Mouse (Mus musculus) forebrain, embryonic 16.5 days (tissue): ENCODE data around the gene Gm45208. TPM values are rescaled to one million over a fixed set of nuclear protein-coding genes. Genes with fewer than 3 reads are reported as not detected.

Experiments
- ATAC-seq: fragments of 200-750 bp; cut with Nextera tagmentation; 2 replicates; pipeline ENCODE4 v1.8.0; 2017; ENCODE audit warnings: mild to moderate bottlenecking, moderate library complexity
- H3K27ac ChIP-seq: fragments of 300-500 bp; sonication (generic); 2 replicates; pipeline ENCODE4 v1.5.1; 2014; ENCODE audit warnings: low read length, control low read depth
- H3K27me3 ChIP-seq: fragments of 300-500 bp; sonication (generic); replicated peaks from 2 replicates; pipeline ENCODE4 v1.6.1; 2014; ENCODE audit warnings: low read length; ENCODE audit not compliant: control insufficient read depth, insufficient read depth
- H3K36me3 ChIP-seq: fragments of 300-500 bp; sonication (generic); 2 replicates; pipeline ENCODE4 v1.6.1; 2014; ENCODE audit not compliant: control insufficient read depth, insufficient read depth
- H3K4me1 ChIP-seq: fragments of 300-500 bp; sonication (generic); replicated peaks from 2 replicates; pipeline ENCODE4 v1.6.1; 2014; ENCODE audit warnings: low read length; ENCODE audit not compliant: control insufficient read depth, insufficient read depth
- H3K4me2 ChIP-seq: fragments of 300-500 bp; sonication (generic); 2 replicates; pipeline ENCODE4 v1.6.1; 2014; ENCODE audit warnings: mild to moderate bottlenecking, low read length, control low read depth
- H3K4me3 ChIP-seq: fragments of 300-500 bp; sonication (generic); replicated peaks from 2 replicates; pipeline ENCODE4 v1.5.1; 2014; ENCODE audit warnings: mild to moderate bottlenecking, low read length, control low read depth
- H3K9ac ChIP-seq: fragments of 300-500 bp; sonication (generic); replicated peaks from 2 replicates; pipeline ENCODE4 v1.6.1; 2014; ENCODE audit warnings: low read depth, low read length, control low read depth
- H3K9me3 ChIP-seq: fragments of 300-500 bp; sonication (generic); 2 replicates; pipeline ENCODE4 v1.6.1; 2016; ENCODE audit warnings: low read length; ENCODE audit not compliant: control insufficient read depth
- WGBS: fragments of 180-500 bp; shearing (Covaris S2); extraction: QIAGEN DNeasy Blood & Tissue Kit; methylation state at CpG from one replicate; pipeline ENCODE4 v1.1.7; 2014; 5-methylcytosine and 5-hydroxymethylcytosine counted together
- polyA plus RNA-seq: library from polyadenylated mRNA; unstranded; fragments of >200 nt; fragmentation: Nextera tagmentation; extraction: Ambion mirVana; gene quantifications from 2 replicates; pipeline ENCODE4 v1.2.1, GENCODE M21; 2015

Gene Gm45208
- polyA plus RNA-seq, 1 experiment from 2014 or later: 0.71 TPM

DNA sequence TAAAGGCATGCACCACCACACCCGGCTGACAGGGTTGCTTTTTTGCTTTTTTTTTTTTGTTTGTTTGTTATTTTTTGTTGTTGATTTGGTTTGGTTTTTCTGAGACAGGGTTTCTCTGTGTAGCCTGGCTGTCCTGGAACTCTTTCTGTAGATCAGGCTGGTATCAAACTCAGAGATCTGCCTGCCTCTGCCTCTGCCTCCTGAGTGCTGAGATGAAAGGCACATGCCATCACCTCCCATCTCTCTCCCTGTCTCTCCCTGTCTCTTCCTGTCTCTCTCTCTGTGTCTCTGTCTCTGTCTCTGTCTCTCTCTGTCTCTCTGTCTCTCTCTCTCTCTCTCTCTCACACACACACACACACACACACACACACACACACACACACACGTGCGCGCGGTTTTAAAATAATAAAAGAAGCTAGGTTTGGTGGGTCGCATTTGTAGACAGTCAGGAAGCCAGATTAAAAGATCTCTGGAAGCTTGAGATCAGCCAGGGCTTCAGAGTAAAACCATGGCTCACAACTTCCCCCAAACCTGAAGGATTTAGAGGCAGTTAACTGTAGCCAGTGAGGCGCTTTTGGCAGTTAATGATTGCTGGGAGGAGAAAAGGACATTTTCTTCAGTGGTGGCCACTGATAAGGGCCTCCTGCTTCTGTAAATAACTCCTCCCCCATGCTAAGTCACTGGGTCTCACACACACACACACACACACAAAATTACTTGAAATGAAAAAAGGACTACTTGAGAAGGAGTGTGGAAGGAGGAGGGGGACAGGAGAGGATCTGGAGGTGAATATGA is 56.6 kb downstream of the Gm45208 start:
- no peak overlapping the region for H3K4me3 ChIP-seq
- no peaks in the 10 kb centered on the region for H3K9me3 ChIP-seq
- ATAC-seq: no peak
- H3K27ac ChIP-seq: no peak overlapping the region
- peaks cover 2% of the 10 kb centered on the region; the same call in 1 of the 2 replicates for H3K36me3 ChIP-seq
- no peak overlapping the region for H3K4me2 ChIP-seq
- H3K9ac ChIP-seq: no peak overlapping the region
- no peaks in the 10 kb centered on the region for H3K27me3 ChIP-seq
- 69% methylated on average over 7 of the region's 7 CpGs for WGBS
- H3K4me1 ChIP-seq: no peaks in the 10 kb centered on the region

DNA sequence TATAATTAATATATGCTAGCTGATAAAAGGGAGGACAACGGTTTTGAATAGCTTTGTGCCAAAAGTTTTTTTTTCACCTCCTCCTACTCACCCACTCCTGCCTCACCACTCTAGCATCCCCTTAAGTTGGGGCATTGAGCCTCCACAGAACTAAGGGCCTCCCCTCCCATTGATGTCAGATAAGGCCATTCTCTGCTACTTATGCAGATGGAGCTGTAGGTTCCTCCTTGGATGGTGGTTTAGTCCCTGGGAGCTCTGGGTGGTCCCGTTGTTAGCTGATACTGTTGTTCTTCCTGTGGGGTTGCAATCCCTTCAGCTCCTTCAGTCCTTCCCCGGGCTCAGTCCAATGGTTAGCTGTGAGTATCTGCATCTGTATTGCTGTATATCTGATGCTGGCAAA is 57.2 kb downstream of the Gm45208 start:
- H3K27ac ChIP-seq: no peak overlapping the region
- H3K9ac ChIP-seq: no peak overlapping the region
- no peak overlapping the region for H3K4me3 ChIP-seq
- no peak overlapping the region for H3K4me2 ChIP-seq
- peaks cover 2% of the 10 kb centered on the region; the same call in 1 of the 2 replicates for H3K36me3 ChIP-seq
- ATAC-seq: no peak
- H3K9me3 ChIP-seq: no peaks in the 10 kb centered on the region
- WGBS: 23% methylated on average over 3 of the region's 3 CpGs
- H3K4me1 ChIP-seq: no peaks in the 10 kb centered on the region
- H3K27me3 ChIP-seq: no peaks in the 10 kb centered on the region

Other genes starting within 250 kb of the Gm45208 start
- gene Foxp3, start 148.6 kb upstream of the Gm45208 start, polyA plus RNA-seq: 0.11 and 0.16 TPM in 2 replicates
- 4.1 and 4.6 TPM in 2 replicates for gene Ppp1r3f, start 148.0 kb upstream of the Gm45208 start, polyA plus RNA-seq
- gene Ccdc22, start 116.7 kb upstream of the Gm45208 start, polyA plus RNA-seq: 40.5 and 43.9 TPM in 2 replicates
- 0.06 and 0.16 TPM in 2 replicates for gene Cacna1f, start 115.2 kb upstream of the Gm45208 start, polyA plus RNA-seq
- gene Syp, start 83.8 kb upstream of the Gm45208 start, polyA plus RNA-seq: 120 and 161 TPM in 2 replicates
- 1.5 and 1.6 TPM in 2 replicates for gene Prickle3, start 65.0 kb upstream of the Gm45208 start, polyA plus RNA-seq
- 35.1 and 41.7 TPM in 2 replicates for gene Plp2, start 50.9 kb upstream of the Gm45208 start, polyA plus RNA-seq
- gene Magix, start 41.0 kb upstream of the Gm45208 start, polyA plus RNA-seq: 0.19 and 0.61 TPM in 2 replicates
- 53.2 and 53.5 TPM in 2 replicates for gene Gpkow, start 25.1 kb upstream of the Gm45208 start, polyA plus RNA-seq
- gene Wdr45, start 7.9 kb upstream of the Gm45208 start, polyA plus RNA-seq: 36.7 and 40.5 TPM in 2 replicates
- gene Praf2, start 6.2 kb downstream of the Gm45208 start, polyA plus RNA-seq: 112 and 119 TPM in 2 replicates
- 50.0 and 64.2 TPM in 2 replicates for gene Ccdc120, start 28.7 kb downstream of the Gm45208 start, polyA plus RNA-seq
- gene Tfe3, start 40.3 kb downstream of the Gm45208 start, polyA plus RNA-seq: 20.4 and 21.9 TPM in 2 replicates
- 72.6 and 81.9 TPM in 2 replicates for gene Gripap1, start 67.5 kb downstream of the Gm45208 start, polyA plus RNA-seq
- 2.8 and 4.0 TPM in 2 replicates for gene Kcnd1, start 100.0 kb downstream of the Gm45208 start, polyA plus RNA-seq
- gene Otud5, start 119.1 kb downstream of the Gm45208 start, polyA plus RNA-seq: 49.9 and 54.1 TPM in 2 replicates
- gene Pim2, start 156.0 kb downstream of the Gm45208 start, polyA plus RNA-seq: 16.9 and 22.4 TPM in 2 replicates
- 39.4 and 46.0 TPM in 2 replicates for gene Slc35a2, start 161.8 kb downstream of the Gm45208 start, polyA plus RNA-seq
- gene Pqbp1, start 177.0 kb downstream of the Gm45208 start, polyA plus RNA-seq: 218 and 223 TPM in 2 replicates
- gene Timm17b, start 177.1 kb downstream of the Gm45208 start, polyA plus RNA-seq: 134 and 155 TPM in 2 replicates
- gene Gm10491, start 185.6 kb downstream of the Gm45208 start, polyA plus RNA-seq: not detected in 2 replicates
- gene Gm10490, start 187.3 kb downstream of the Gm45208 start, polyA plus RNA-seq: not detected in 2 replicates
- 101 and 151 TPM in 2 replicates for gene Pcsk1n, start 197.6 kb downstream of the Gm45208 start, polyA plus RNA-seq
- not detected in 2 replicates for gene Eras, start 206.4 kb downstream of the Gm45208 start, polyA plus RNA-seq
- 53.2 and 59.8 TPM in 2 replicates for gene Hdac6, start 225.6 kb downstream of the Gm45208 start, polyA plus RNA-seq